ENCODE assay signal across 1 mouse cellular context in genomic region chr2:155728742-155729141, GRCm38 (mm10).
TF ChIP-seq lines count a peak whose summit lies in the region.

No protein-coding gene starts in this region.

TF ChIP-seq in MEL, 35 proteins besides CTCF, POLR2A, EP300 and RAD21 (continued from another document):
- TF ChIP-seq E2F4 (IDR thresholded peaks at IDR 0.05; ENCODE audit: borderline replicate concordance, low read depth, low read length) (no peak), CHD2 (IDR thresholded peaks at IDR 0.05; ENCODE audit: low read length) (no peak), ZNF384 (IDR thresholded peaks at IDR 0.05; ENCODE audit: low read depth, low read length) (no peak), HCFC1 (IDR thresholded peaks at IDR 0.05; ENCODE audit: low read depth, low read length) (no peak), SIN3A (IDR thresholded peaks at IDR 0.05; ENCODE audit: low read length) (no peak), MAX (IDR thresholded peaks at IDR 0.05; ENCODE audit: low read length) (no peak)
